Mouse (Mus musculus) heart, postnatal 0 days (tissue): ENCODE measurements at regions not wholly inside any gene's neighbourhood (a gene's known extent, or its start where the extent isn't known, plus 50 kb on each side); places are given as distances from the start of the nearest gene placed in this dataset.

Experiments
- CTCF ChIP-seq: IDR thresholded peaks from 2 replicates; pipeline ENCODE4 v1.5.1; 2016; ENCODE audit warnings: antibody characterized with exemption, control low read depth, low read depth
- EP300 ChIP-seq: IDR thresholded peaks from 2 replicates; pipeline ENCODE4 v1.6.1; 2016; ENCODE audit warnings: antibody characterized with exemption, low read depth

GRCm38 (mm10) chr2:101458959-101459358 is 165.6 kb upstream of the Rag2 start:
- no peak for TF ChIP-seq CTCF
- TF ChIP-seq EP300, result no peak
